8 mouse cellular contexts compared by ENCODE assay signal in genomic region chr10:22731272-22732093, GRCm38 (mm10). TPM values are rescaled to one million over a fixed set of nuclear protein-coding genes. Genes with fewer than 3 reads are reported as not detected.
DNase-seq lines count a peak whose midpoint lies in the region; ATAC-seq lines count a peak whose summit lies in the region.

Tbpl1 (minus strand) TSS chr10:22731938.

- H3K9ac ChIP-seq in heart, embryonic 14.5 days (ENCODE audit: low read length): peak within 1 kb of the TSS; percentile 91
- peak within 1 kb of the TSS; percentile 93 for H3K9ac ChIP-seq in liver, embryonic 13.5 days
- peak within 1 kb of the TSS; percentile 98 for H3K9ac ChIP-seq in neural tube, embryonic 12.5 days

- H3K4me1 ChIP-seq in heart, embryonic 14.5 days (ENCODE audit: control insufficient read depth in 2 of 2, insufficient read depth in 2 of 2, low read length in 2 of 2): peaks cover 4 to 18% of the 10 kb centered on the region in 2 experiments
- peaks cover 44% of the 10 kb centered on the region for H3K4me1 ChIP-seq in liver, embryonic 13.5 days (replicated peaks)
- H3K4me1 ChIP-seq in neural tube, embryonic 12.5 days: peaks cover 34% of the 10 kb centered on the region

- no peaks in the 10 kb centered on the region for H3K27me3 ChIP-seq in heart, embryonic 14.5 days (ENCODE audit: control insufficient read depth, insufficient read depth, low read length)
- H3K27me3 ChIP-seq in liver, embryonic 13.5 days: no peaks in the 10 kb centered on the region
- H3K27me3 ChIP-seq in neural tube, embryonic 12.5 days (replicated peaks): no peaks in the 10 kb centered on the region

- H3K27ac ChIP-seq in heart, embryonic 14.5 days (replicated peaks in 1 of 2; ENCODE audit: control insufficient read depth in 1 of 2, insufficient read depth in 1 of 2, low read depth in 2 of 2, low read length in 2 of 2): peak within 1 kb of the TSS; percentile 93
- H3K27ac ChIP-seq in liver, embryonic 13.5 days: peak within 1 kb of the TSS; percentile 88
- H3K27ac ChIP-seq in neural tube, embryonic 12.5 days: peak within 1 kb of the TSS; percentile 95

- no peaks in the 10 kb centered on the region for H3K9me3 ChIP-seq in heart, embryonic 14.5 days (ENCODE audit: control insufficient read depth, low read length)
- no peaks in the 10 kb centered on the region for H3K9me3 ChIP-seq in liver, embryonic 13.5 days (replicated peaks)
- no peaks in the 10 kb centered on the region for H3K9me3 ChIP-seq in neural tube, embryonic 12.5 days

- peak; percentile 91 for DNase-seq in CD8-positive naive resting alpha-beta T cell, adult 2 months (ENCODE audit: low read depth in 2 of 2, low spot score in 2 of 2)
- DNase-seq in c-Kit-negative CD71-positive TER-119-positive erythroid progenitor cells, embryonic 14.5 days (ENCODE audit: low read depth, low spot score): peak; percentile 89
- DNase-seq in fibroblast of lung, adult 2 months (ENCODE audit: low read depth): peak; percentile 91
- DNase-seq in kidney, postnatal 14 days: peak; percentile 97
- peak; percentile 92 for DNase-seq in liver, embryonic 13.5 days
- DNase-seq in telencephalon, adult 2 months (ENCODE audit: low read depth, low spot score): peak; percentile 98

- peak; percentile 98 for ATAC-seq in heart, embryonic 14.5 days (ENCODE audit: insufficient number of reproducible peaks, insufficient read depth, low FRiP score, low read depth)
- ATAC-seq in liver, embryonic 13.5 days (ENCODE audit: low read depth): peak; percentile 97
- ATAC-seq in neural tube, embryonic 12.5 days (ENCODE audit: low FRiP score, low read depth): peak; percentile 99

- peak within 1 kb of the TSS; percentile 89 for H3K4me2 ChIP-seq in heart, embryonic 14.5 days (ENCODE audit: low read length)
- H3K4me2 ChIP-seq in liver, embryonic 13.5 days: peak within 1 kb of the TSS; percentile 92
- H3K4me2 ChIP-seq in neural tube, embryonic 12.5 days (replicated peaks): peak within 1 kb of the TSS; percentile 93

- WGBS in heart, embryonic 14.5 days: under 1% methylated on average over 77 of the region's 77 CpGs
- WGBS in liver, embryonic 13.5 days (ENCODE audit: insufficient replicate concordance): under 1% methylated on average over 72 of the region's 77 CpGs
- WGBS in neural tube, embryonic 12.5 days: under 1% methylated on average over 77 of the region's 77 CpGs

- no peaks in the 10 kb centered on the region for H3K36me3 ChIP-seq in heart, embryonic 14.5 days (ENCODE audit: control insufficient read depth, insufficient read depth, low read length)
- no peaks in the 10 kb centered on the region for H3K36me3 ChIP-seq in liver, embryonic 13.5 days
- no peaks in the 10 kb centered on the region for H3K36me3 ChIP-seq in neural tube, embryonic 12.5 days

- H3K4me3 ChIP-seq in heart, embryonic 14.5 days (ENCODE audit: control insufficient read depth in 1 of 2, insufficient read depth in 1 of 2, low read depth in 1 of 2, low read length in 2 of 2): peak within 1 kb of the TSS; percentile 82 to 95
- peak within 1 kb of the TSS; percentile 96 for H3K4me3 ChIP-seq in liver, embryonic 13.5 days (replicated peaks)
- peak within 1 kb of the TSS; percentile 97 for H3K4me3 ChIP-seq in neural tube, embryonic 12.5 days

RNA-seq across cellular contexts. Expression of gene Tbpl1, which starts in this region (rescaled TPM):
- 44.2 and 47.9 TPM in 2 replicates for polyA plus RNA-seq in heart, embryonic 14.5 days (2014; fragmentation: Nextera tagmentation; extraction: Ambion mirVana)
- 28.1 and 36.2 TPM in 2 replicates for polyA plus RNA-seq in liver, embryonic 13.5 days (2015; fragmentation: Nextera tagmentation; extraction: Ambion mirVana)
- 117 and 119 TPM in 2 replicates for polyA plus RNA-seq in neural tube, embryonic 12.5 days (2016; fragmentation: Nextera tagmentation; extraction: Ambion mirVana)

Comparison
In these comparisons a context has a peak if more than half of its experiments do, and no peak if none do; other contexts are left out.
1. Peak in every context shown above with its lines: DNase-seq, ATAC-seq, H3K4me3 ChIP-seq and H3K27ac ChIP-seq.